Mouse (Mus musculus): Measurements from ENCODE around the gene Slc38a4. TPM values are rescaled to one million over a fixed set of nuclear protein-coding genes. Genes with fewer than 3 reads are reported as not detected.

The Slc38a4 gene
- polyA plus RNA-seq, 1 experiment from 2014 or later = 53.5 TPM

DNA sequence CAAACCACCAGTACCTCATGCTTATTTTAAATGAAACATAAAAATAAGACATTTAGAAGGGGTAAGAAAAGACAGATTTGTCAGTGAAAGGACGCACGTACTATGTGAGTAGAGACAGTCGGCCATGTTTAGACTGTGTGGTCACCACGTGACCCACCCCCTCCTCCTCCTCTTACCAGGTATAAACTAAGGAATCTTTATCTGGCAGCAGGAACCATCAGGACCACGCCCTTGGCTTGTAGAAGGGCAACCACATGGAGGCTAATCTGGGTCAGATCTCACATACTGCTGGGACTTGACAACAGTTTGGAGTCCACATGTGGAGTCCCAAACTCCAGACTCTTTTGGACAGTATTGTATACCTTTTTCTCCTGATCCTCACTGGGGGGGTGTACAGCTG is 7.5 kb downstream of the Slc38a4 start:
- Histone ChIP-seq H3K4me2 (ENCODE audit: low read depth) (no peak overlapping the region), H3K27me3 (ENCODE audit: control insufficient read depth, insufficient read depth, low read length) (no peaks in the 10 kb centered on the region), H3K27ac (ENCODE audit: low read depth, low read length) (no peak overlapping the region), H3K4me3 (ENCODE audit: low read depth, low read length) (no peak overlapping the region), H3K4me1 (ENCODE audit: control insufficient read depth, insufficient read depth, low read length) (peaks cover 3% of the 10 kb centered on the region; the same call in 1 of the 2 replicates), H3K36me3 (ENCODE audit: control insufficient read depth, insufficient read depth, low read length) (no peaks in the 10 kb centered on the region), H3K9me3 (ENCODE audit: control insufficient read depth, low read length) (no peaks in the 10 kb centered on the region), H3K9ac (ENCODE audit: low read length) (no peak overlapping the region)
- DNase-seq (ENCODE audit: low spot score) (no peak), ATAC-seq (ENCODE audit: insufficient read depth, low FRiP score, low TSS enrichment) (no peak)
- WGBS = 88% methylated on average over 5 of the region's 5 CpGs

- H3K4me2 ChIP-seq (ENCODE audit: low read depth) = no peak overlapping the region
- ATAC-seq (ENCODE audit: insufficient read depth, low FRiP score, low TSS enrichment) (no peak), DNase-seq (ENCODE audit: low spot score) (no peak)
- 88% methylated on average over 13 of the region's 13 CpGs for WGBS
- no peaks in the 10 kb centered on the region for H3K4me1 ChIP-seq (ENCODE audit: control insufficient read depth, insufficient read depth, low read length)
- H3K9me3 ChIP-seq (ENCODE audit: control insufficient read depth, low read length) = no peaks in the 10 kb centered on the region
- no peak overlapping the region for H3K27ac ChIP-seq (ENCODE audit: low read depth, low read length)
- H3K4me3 ChIP-seq (ENCODE audit: low read depth, low read length) = no peak overlapping the region
- no peak overlapping the region for H3K9ac ChIP-seq (ENCODE audit: low read length)
- no peaks in the 10 kb centered on the region for H3K27me3 ChIP-seq (ENCODE audit: control insufficient read depth, insufficient read depth, low read length)
- H3K36me3 ChIP-seq (ENCODE audit: control insufficient read depth, insufficient read depth, low read length) = no peaks in the 10 kb centered on the region
Measured at GRCm38 (mm10) chr15:97043921-97044320, 11.8 kb downstream of the Slc38a4 start.

- Histone ChIP-seq H3K4me3 (ENCODE audit: low read depth, low read length) (no peak overlapping the region), H3K9ac (ENCODE audit: low read length) (no peak overlapping the region), H3K4me1 (ENCODE audit: control insufficient read depth, insufficient read depth, low read length) (no peaks in the 10 kb centered on the region), H3K9me3 (ENCODE audit: control insufficient read depth, low read length) (no peaks in the 10 kb centered on the region), H3K27ac (ENCODE audit: low read depth, low read length) (no peak overlapping the region), H3K36me3 (ENCODE audit: control insufficient read depth, insufficient read depth, low read length) (no peaks in the 10 kb centered on the region), H3K27me3 (ENCODE audit: control insufficient read depth, insufficient read depth, low read length) (no peaks in the 10 kb centered on the region), H3K4me2 (ENCODE audit: low read depth) (no peak overlapping the region)
- ATAC-seq (ENCODE audit: insufficient read depth, low FRiP score, low TSS enrichment) = no peak
- no peak for DNase-seq (ENCODE audit: low spot score)
- WGBS = 67% methylated on average over 7 of the region's 7 CpGs
Measured at GRCm38 (mm10) chr15:97042001-97042491, 13.7 kb downstream of the Slc38a4 start.

DNA sequence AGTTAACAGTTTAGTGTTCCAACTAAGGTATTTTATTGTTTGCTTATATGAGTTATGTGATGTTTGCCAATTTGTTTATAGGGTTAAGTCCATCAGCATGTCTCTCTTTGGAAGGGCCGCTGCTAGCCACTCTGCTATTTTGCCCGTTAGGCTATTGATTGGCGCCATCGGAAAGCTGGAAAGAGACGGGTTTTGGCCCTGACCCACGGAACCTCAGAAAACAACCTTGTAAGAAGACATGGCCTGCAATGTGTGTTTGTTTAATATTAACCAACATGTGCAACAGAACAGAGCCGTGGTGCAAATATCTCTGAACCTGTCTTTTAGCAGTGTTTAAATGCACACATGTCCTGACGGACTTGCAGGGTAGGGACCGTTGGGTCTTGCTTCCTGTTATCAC is 14.6 kb downstream of the Slc38a4 start:
- no peaks in the 10 kb centered on the region for H3K27me3 ChIP-seq (ENCODE audit: control insufficient read depth, insufficient read depth, low read length)
- H3K36me3 ChIP-seq (ENCODE audit: control insufficient read depth, insufficient read depth, low read length) = no peaks in the 10 kb centered on the region
- WGBS = 94% methylated on average over 9 of the region's 9 CpGs
- ATAC-seq (ENCODE audit: insufficient read depth, low FRiP score, low TSS enrichment) = no peak
- no peak overlapping the region for H3K4me2 ChIP-seq (ENCODE audit: low read depth)
- H3K9ac ChIP-seq (ENCODE audit: low read length) = no peak overlapping the region
- H3K4me3 ChIP-seq (ENCODE audit: low read depth, low read length) = no peak overlapping the region
- H3K9me3 ChIP-seq (ENCODE audit: control insufficient read depth, low read length) = no peaks in the 10 kb centered on the region
- no peaks in the 10 kb centered on the region for H3K4me1 ChIP-seq (ENCODE audit: control insufficient read depth, insufficient read depth, low read length)
- no peak for DNase-seq (ENCODE audit: low spot score)
- H3K27ac ChIP-seq (ENCODE audit: low read depth, low read length) = no peak overlapping the region

GRCm38 (mm10) chr15:97037710-97038109 is 18.0 kb downstream of the Slc38a4 start:
- DNase-seq (ENCODE audit: low spot score) = no peak
- no peaks in the 10 kb centered on the region for H3K9me3 ChIP-seq (ENCODE audit: control insufficient read depth, low read length)
- no peak for ATAC-seq (ENCODE audit: insufficient read depth, low FRiP score, low TSS enrichment)
- no peak overlapping the region for H3K4me2 ChIP-seq (ENCODE audit: low read depth)
- no peaks in the 10 kb centered on the region for H3K36me3 ChIP-seq (ENCODE audit: control insufficient read depth, insufficient read depth, low read length)
- no peak overlapping the region for H3K9ac ChIP-seq (ENCODE audit: low read length)
- no peaks in the 10 kb centered on the region for H3K4me1 ChIP-seq (ENCODE audit: control insufficient read depth, insufficient read depth, low read length)
- WGBS = 95% methylated on average over 8 of the region's 8 CpGs
- no peaks in the 10 kb centered on the region for H3K27me3 ChIP-seq (ENCODE audit: control insufficient read depth, insufficient read depth, low read length)
- H3K4me3 ChIP-seq (ENCODE audit: low read depth, low read length) = no peak overlapping the region
- no peak overlapping the region for H3K27ac ChIP-seq (ENCODE audit: low read depth, low read length)

GRCm38 (mm10) chr15:97035892-97036291 is 19.9 kb downstream of the Slc38a4 start:
- no peak overlapping the region for H3K9ac ChIP-seq (ENCODE audit: low read length)
- H3K4me2 ChIP-seq (ENCODE audit: low read depth) = no peak overlapping the region
- WGBS = 81% methylated on average over 6 of the region's 6 CpGs
- no peak for DNase-seq (ENCODE audit: low spot score)
- H3K36me3 ChIP-seq (ENCODE audit: control insufficient read depth, insufficient read depth, low read length) = no peaks in the 10 kb centered on the region
- H3K27me3 ChIP-seq (ENCODE audit: control insufficient read depth, insufficient read depth, low read length) = no peaks in the 10 kb centered on the region
- H3K4me1 ChIP-seq (ENCODE audit: control insufficient read depth, insufficient read depth, low read length) = no peaks in the 10 kb centered on the region
- H3K4me3 ChIP-seq (ENCODE audit: low read depth, low read length) = no peak overlapping the region
- no peak overlapping the region for H3K27ac ChIP-seq (ENCODE audit: low read depth, low read length)
- ATAC-seq (ENCODE audit: insufficient read depth, low FRiP score, low TSS enrichment) = no peak
- H3K9me3 ChIP-seq (ENCODE audit: control insufficient read depth, low read length) = no peaks in the 10 kb centered on the region

GRCm38 (mm10) chr15:97033485-97033991 is 22.2 kb downstream of the Slc38a4 start:
- ATAC-seq (ENCODE audit: insufficient read depth, low FRiP score, low TSS enrichment) = no peak
- Histone ChIP-seq H3K9ac (ENCODE audit: low read length) (no peak overlapping the region), H3K27me3 (ENCODE audit: control insufficient read depth, insufficient read depth, low read length) (no peaks in the 10 kb centered on the region), H3K9me3 (ENCODE audit: control insufficient read depth, low read length) (no peaks in the 10 kb centered on the region), H3K4me3 (ENCODE audit: low read depth, low read length) (no peak overlapping the region), H3K4me1 (ENCODE audit: control insufficient read depth, insufficient read depth, low read length) (no peaks in the 10 kb centered on the region), H3K36me3 (ENCODE audit: control insufficient read depth, insufficient read depth, low read length) (no peaks in the 10 kb centered on the region), H3K4me2 (ENCODE audit: low read depth) (no peak overlapping the region), H3K27ac (ENCODE audit: low read depth, low read length) (peak overlapping the region; percentile 14; the same call in 1 of the 2 replicates)
- WGBS = 37% methylated on average over 9 of the region's 9 CpGs
- peak; percentile 38 for DNase-seq (ENCODE audit: low spot score)

- Histone ChIP-seq H3K4me2 (ENCODE audit: low read depth) (no peak overlapping the region), H3K27ac (ENCODE audit: low read depth, low read length) (no peak overlapping the region), H3K9ac (ENCODE audit: low read length) (no peak overlapping the region), H3K9me3 (ENCODE audit: control insufficient read depth, low read length) (no peaks in the 10 kb centered on the region), H3K4me1 (ENCODE audit: control insufficient read depth, insufficient read depth, low read length) (no peaks in the 10 kb centered on the region), H3K4me3 (ENCODE audit: low read depth, low read length) (no peak overlapping the region), H3K36me3 (ENCODE audit: control insufficient read depth, insufficient read depth, low read length) (no peaks in the 10 kb centered on the region), H3K27me3 (ENCODE audit: control insufficient read depth, insufficient read depth, low read length) (no peaks in the 10 kb centered on the region)
- 83% methylated on average over 5 of the region's 5 CpGs for WGBS
- DNase-seq (ENCODE audit: low spot score) (no peak), ATAC-seq (ENCODE audit: insufficient read depth, low FRiP score, low TSS enrichment) (no peak)
Measured at GRCm38 (mm10) chr15:97031886-97032285, 23.9 kb downstream of the Slc38a4 start.

- no peak for DNase-seq (ENCODE audit: low spot score)
Measured at GRCm38 (mm10) chr15:97030984-97031492, 24.7 kb downstream of the Slc38a4 start.

More at GRCm38 (mm10) chr15:97030984-97031492, 24.7 kb downstream of the Slc38a4 start:
- H3K9ac ChIP-seq (ENCODE audit: low read length) = no peak overlapping the region
- H3K4me3 ChIP-seq (ENCODE audit: low read depth, low read length) = no peak overlapping the region
- no peak for ATAC-seq (ENCODE audit: insufficient read depth, low FRiP score, low TSS enrichment)
- H3K4me2 ChIP-seq (ENCODE audit: low read depth) = no peak overlapping the region
- 90% methylated on average over 10 of the region's 10 CpGs for WGBS
- no peaks in the 10 kb centered on the region for H3K9me3 ChIP-seq (ENCODE audit: control insufficient read depth, low read length)
- no peaks in the 10 kb centered on the region for H3K36me3 ChIP-seq (ENCODE audit: control insufficient read depth, insufficient read depth, low read length)
- no peaks in the 10 kb centered on the region for H3K4me1 ChIP-seq (ENCODE audit: control insufficient read depth, insufficient read depth, low read length)
- H3K27ac ChIP-seq (ENCODE audit: low read depth, low read length) = no peak overlapping the region
- no peaks in the 10 kb centered on the region for H3K27me3 ChIP-seq (ENCODE audit: control insufficient read depth, insufficient read depth, low read length)

All from neural tube, embryonic 11.5 days (tissue).